Mouse (Mus musculus): ENCODE measurements around the gene Pld6.

The Pld6 gene

GRCm38 (mm10) chr11:59786444-59787198, 824 bp downstream of the Pld6 start:
- DNase-seq (ENCODE audit: low spot score): no peak

- no peak for DNase-seq (ENCODE audit: low spot score)
Measured at GRCm38 (mm10) chr11:59783591-59783990, 3.9 kb downstream of the Pld6 start.

- peak; percentile 5 for DNase-seq (ENCODE audit: low spot score)
Measured at GRCm38 (mm10) chr11:59782091-59782590, 5.3 kb downstream of the Pld6 start.

DNA sequence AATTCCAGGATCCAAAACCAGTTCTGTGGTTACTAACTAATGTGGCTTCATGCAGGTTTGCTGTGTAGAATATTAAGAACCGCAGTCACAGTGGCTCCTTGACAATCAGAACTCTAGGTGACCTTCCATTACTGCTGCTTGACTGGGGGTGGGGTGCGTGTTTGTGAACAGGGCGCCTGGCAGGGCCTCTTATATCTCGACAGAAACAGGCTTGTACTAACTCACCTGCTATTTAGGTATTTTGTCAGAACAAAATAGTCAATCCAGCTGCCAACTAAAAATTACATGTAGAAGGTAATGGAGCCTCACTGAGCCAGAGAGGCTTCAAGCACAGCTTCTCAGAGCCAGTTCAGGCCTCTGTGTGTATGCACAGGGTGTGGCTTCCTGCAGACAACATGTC, 7.2 kb downstream of the Pld6 start:
- DNase-seq (ENCODE audit: low spot score): no peak

- DNase-seq (ENCODE audit: low spot score): no peak
Measured at GRCm38 (mm10) chr11:59779406-59779805, 8.0 kb downstream of the Pld6 start.

DNA sequence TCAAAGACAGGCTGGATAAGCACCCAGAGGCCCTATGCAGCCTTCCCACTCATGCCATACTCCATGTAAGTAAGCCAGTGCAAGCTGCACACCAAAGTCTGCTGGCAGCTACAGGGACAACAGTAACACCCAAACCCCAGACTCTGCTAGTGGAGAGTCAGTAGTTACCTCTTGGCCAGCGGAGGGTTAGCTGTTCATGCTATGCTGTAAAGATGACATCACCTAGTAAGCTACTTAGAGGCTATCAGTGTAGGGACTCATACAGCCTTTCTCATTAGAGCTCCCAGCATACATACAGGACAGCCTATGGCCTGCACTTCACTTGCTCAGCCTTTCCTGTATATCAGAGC, 8.6 kb downstream of the Pld6 start:
- no peak for DNase-seq (ENCODE audit: low spot score)

- DNase-seq (ENCODE audit: low spot score): peak; percentile 80
Measured at GRCm38 (mm10) chr11:59778181-59778873, 9.1 kb downstream of the Pld6 start.

GRCm38 (mm10) chr11:59777259-59777658, 10.2 kb downstream of the Pld6 start:
- no peak for DNase-seq (ENCODE audit: low spot score)

DNA sequence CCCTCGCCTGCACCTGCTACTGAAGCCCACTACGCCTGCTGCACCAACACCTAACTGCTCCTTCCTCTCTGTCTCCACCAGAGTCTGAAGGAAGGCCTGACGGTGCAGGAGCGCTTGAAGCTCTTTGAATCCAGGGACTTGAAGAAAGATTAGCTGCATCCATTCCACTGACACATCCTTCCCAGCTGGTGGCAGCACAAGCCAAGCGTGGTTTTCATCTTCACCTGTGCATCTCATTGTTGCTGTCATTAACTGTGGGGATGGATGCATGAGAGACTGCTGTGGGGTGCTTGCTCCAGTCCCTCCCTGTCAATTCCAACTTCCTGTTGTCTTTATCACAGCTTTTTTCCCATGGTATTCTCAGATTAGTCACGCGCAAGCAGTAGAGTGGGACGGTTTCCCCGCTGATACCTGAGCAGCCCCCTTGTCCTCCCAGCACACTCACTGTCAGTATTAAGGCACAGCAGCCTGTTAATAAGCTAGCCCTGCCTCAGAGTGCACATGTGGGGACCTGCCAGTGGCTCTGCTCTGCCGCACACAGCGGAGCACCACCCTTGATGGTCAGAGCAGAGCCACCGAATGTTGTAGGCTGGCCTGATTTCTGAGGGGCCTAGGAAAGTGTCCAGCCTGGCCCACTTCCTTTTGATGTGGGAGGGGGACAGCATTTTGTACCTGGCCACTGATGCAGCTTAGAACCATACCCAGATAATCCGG, 11.9 kb downstream of the Pld6 start:
- DNase-seq (ENCODE audit: low spot score): no peak

- no peak for DNase-seq (ENCODE audit: low spot score)
Measured at GRCm38 (mm10) chr11:59774522-59774921, 12.9 kb downstream of the Pld6 start.

GRCm38 (mm10) chr11:59772902-59773301, 14.5 kb downstream of the Pld6 start:
- DNase-seq (ENCODE audit: low spot score): no peak

- DNase-seq (ENCODE audit: low spot score): no peak
Measured at GRCm38 (mm10) chr11:59772291-59772690, 15.2 kb downstream of the Pld6 start.

- no peak for DNase-seq (ENCODE audit: low spot score)
Measured at GRCm38 (mm10) chr11:59770753-59771152, 16.7 kb downstream of the Pld6 start.

DNA sequence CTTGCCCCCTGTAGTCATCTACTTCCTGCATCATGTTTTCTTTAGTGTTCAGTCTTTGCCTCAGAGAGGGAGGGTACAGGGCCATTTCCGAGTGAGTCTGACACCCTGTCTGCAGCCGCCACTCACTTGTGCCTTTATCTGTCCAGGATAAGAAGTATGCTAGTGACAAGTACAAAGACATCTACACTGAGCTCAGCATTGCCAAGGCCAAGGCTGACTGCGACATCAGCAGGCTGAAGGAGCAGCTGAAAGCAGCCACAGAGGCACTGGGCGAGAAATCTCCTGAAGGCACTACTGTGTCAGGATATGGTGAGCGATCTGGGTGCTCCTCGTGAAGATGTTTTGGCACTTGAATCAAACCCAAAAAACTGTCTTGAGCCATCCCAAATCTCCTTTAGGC, 17.7 kb downstream of the Pld6 start:
- no peak for DNase-seq (ENCODE audit: low spot score)

- DNase-seq (ENCODE audit: low spot score): no peak
Measured at GRCm38 (mm10) chr11:59769307-59769706, 18.1 kb downstream of the Pld6 start.

DNA sequence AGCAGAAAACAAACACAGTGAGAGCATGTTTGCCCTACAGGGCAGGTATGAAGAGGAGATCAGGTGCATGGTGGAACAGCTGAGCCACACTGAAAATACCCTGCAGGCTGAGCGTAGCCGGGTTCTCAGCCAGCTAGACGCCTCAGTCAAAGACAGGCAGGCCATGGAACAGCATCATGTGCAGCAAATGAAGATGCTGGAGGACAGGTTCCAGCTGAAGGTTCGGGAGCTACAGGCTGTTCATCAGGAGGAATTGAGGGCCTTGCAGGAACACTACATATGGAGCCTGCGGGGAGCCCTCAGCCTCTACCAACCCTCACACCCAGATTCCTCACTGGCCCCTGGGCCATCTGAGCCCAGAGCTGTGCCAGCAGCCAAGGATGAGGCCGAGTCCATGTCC, 26.6 kb downstream of the Pld6 start:
- no peak for DNase-seq (ENCODE audit: low spot score)

DNA sequence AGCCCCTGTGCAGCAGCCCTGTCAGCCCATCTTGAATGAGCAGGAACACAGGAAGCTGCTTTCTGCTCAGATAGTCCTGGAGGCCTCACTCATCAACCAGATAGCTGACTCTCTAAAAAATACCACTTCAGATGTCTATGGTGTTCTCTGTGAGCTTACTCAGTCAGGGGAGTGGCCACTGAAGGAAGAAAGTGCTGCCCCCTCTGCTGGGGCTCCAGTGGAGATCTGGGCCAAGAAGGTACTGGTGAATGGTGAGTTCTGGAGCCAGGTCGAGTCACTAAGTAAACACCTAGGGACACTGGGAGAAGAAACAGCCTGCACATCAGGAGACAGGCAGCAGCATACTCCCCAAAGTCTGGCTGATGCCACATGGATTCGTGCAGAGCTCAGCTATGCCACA, 27.8 kb downstream of the Pld6 start:
- no peak for DNase-seq (ENCODE audit: low spot score)

DNA sequence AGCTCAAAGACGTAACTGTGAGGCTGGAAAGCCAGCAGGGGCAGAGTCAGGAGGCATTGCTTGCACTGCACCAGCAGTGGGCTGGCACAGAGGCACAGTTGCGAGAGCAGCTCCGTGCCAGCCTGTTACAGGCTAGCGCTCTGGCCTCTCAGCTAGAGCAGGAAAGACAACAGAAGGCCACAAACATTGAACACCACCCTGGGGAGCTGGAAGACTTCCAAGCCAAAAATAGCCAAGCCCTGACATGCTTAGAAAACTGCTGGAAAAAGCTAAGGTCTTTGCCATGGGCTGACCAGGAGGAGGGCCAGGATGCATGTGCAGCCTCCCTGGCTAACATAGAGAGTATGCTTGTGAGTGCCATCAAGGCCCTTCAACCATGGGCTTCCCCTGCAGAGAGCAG, 28.3 kb downstream of the Pld6 start:
- DNase-seq (ENCODE audit: low spot score): no peak

DNA sequence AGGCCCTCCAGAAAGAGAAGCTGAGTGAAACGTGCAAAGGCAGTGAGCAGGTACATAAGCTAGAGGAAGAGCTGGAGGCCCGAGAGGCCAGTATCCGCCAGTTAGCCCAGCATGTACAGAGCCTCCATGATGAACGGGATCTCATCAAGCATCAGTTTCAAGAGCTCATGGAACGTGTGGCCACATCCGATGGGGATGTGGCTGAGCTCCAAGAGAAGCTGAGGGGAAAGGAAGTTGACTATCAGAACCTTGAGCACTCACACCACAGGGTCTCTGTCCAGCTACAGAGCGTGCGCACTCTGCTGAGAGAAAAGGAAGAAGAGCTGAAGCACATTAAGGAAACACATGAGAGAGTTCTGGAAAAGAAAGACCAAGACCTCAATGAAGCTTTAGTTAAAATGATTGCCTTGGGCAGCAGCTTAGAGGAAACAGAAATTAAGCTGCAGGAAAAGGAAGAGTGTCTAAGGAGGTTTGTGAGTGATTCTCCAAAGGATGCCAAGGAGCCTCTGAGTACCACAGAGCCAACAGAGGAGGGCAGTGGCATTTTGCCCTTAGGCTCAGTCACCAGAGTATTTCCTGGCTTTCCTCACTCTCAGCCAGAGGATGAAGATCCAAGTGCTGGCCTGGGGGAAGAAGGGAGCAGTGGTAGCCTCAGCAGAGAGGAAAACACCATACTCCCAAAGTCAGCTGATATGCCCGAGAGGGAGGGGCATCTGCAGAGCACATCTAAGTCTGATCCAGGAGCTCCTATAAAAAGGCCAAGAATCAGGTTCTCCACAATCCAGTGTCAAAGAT, 29.1 kb downstream of the Pld6 start:
- DNase-seq (ENCODE audit: low spot score): no peak

- no peak for DNase-seq (ENCODE audit: low spot score)
Measured at GRCm38 (mm10) chr11:59756351-59756750, 31.1 kb downstream of the Pld6 start.

- no peak for DNase-seq (ENCODE audit: low spot score)
Measured at GRCm38 (mm10) chr11:59754504-59754903, 32.9 kb downstream of the Pld6 start.

DNA sequence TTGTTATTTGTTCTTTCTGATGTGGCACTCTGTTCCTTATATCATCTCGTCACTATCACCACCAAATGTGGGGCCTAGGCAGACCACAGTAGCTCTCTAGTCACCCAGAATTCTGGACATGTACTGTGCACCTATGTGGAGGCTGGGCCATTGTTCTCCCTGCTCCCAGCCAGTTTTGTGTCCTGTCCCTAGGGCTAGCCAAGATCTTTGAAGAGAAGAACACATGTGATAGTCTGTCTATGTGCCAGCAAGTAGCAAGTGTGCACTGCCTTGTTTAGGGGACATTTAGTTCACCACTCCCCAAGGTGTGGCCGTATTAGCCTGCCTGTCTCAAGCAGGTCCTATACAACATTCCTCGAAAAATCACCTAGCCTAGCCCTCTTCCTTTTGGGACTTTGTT, 38.4 kb downstream of the Pld6 start:
- DNase-seq (ENCODE audit: low spot score): no peak
